Mouse (Mus musculus) kidney, embryonic 14.5 days (tissue): ENCODE data around the gene Car4. TPM values are rescaled to one million over a fixed set of nuclear protein-coding genes. Genes with fewer than 3 reads are reported as not detected.

Experiments
- ATAC-seq: fragments of 200-750 bp; cut with Nextera tagmentation; 2 replicates; pipeline ENCODE4 v1.8.0; 2017; ENCODE audit warnings: moderate number of reproducible peaks, mild to moderate bottlenecking, moderate TSS enrichment, moderate library complexity; ENCODE audit not compliant: low FRiP score, low TSS enrichment
- H3K27ac ChIP-seq: fragments of 300-500 bp; sonication (generic); 2 replicates; pipeline ENCODE4 v1.5.1; 2014; ENCODE audit warnings: low read depth, mild to moderate bottlenecking, low read length, moderate library complexity, mixed read lengths
- H3K27me3 ChIP-seq: fragments of 300-500 bp; sonication (generic); 2 replicates; pipeline ENCODE4 v1.6.1; 2014; ENCODE audit warnings: mild to moderate bottlenecking, low read length; ENCODE audit not compliant: control insufficient read depth, insufficient read depth
- H3K36me3 ChIP-seq: fragments of 300-500 bp; sonication (generic); 2 replicates; pipeline ENCODE4 v1.6.1; 2014; ENCODE audit warnings: low read length, mixed read lengths; ENCODE audit not compliant: control insufficient read depth, insufficient read depth
- H3K4me1 ChIP-seq: fragments of 300-500 bp; sonication (generic); 2 replicates; pipeline ENCODE4 v1.6.1; 2014; ENCODE audit warnings: low read length, mixed read lengths; ENCODE audit not compliant: control insufficient read depth, insufficient read depth
- H3K4me2 ChIP-seq: fragments of 300-500 bp; sonication (generic); replicated peaks from 2 replicates; pipeline ENCODE4 v1.6.1; 2014; ENCODE audit warnings: low read depth, mild to moderate bottlenecking, low read length
- H3K4me3 ChIP-seq: fragments of 300-500 bp; sonication (generic); 2 replicates; pipeline ENCODE4 v1.5.1; 2014; ENCODE audit warnings: mild to moderate bottlenecking, low read length
- H3K9ac ChIP-seq: fragments of 300-500 bp; sonication (generic); 2 replicates; pipeline ENCODE4 v1.6.1; 2014; ENCODE audit warnings: low read depth, mild to moderate bottlenecking, low read length, moderate library complexity
- H3K9me3 ChIP-seq: fragments of 300-500 bp; sonication (generic); 2 replicates; pipeline ENCODE4 v1.6.1; 2016; ENCODE audit warnings: low read length; ENCODE audit not compliant: control insufficient read depth
- WGBS: fragments of 180-500 bp; shearing (Covaris S2); extraction: QIAGEN DNeasy Blood & Tissue Kit; methylation state at CpG from one replicate; pipeline ENCODE4 v1.1.7; 2014; 5-methylcytosine and 5-hydroxymethylcytosine counted together
- polyA plus RNA-seq: library from polyadenylated mRNA; unstranded; fragments of >200 nt; fragmentation: Nextera tagmentation; extraction: Ambion mirVana; gene quantifications from 2 replicates; pipeline ENCODE4 v1.2.1, GENCODE M21; 2014

The Car4 gene
- 58.6 and 65.3 TPM in 2 replicates for polyA plus RNA-seq

- peaks cover 17% of the 10 kb centered on the region for H3K4me1 ChIP-seq
- H3K27me3 ChIP-seq, result peaks cover 16% of the 10 kb centered on the region; the same call in 1 of the 2 replicates
- peak within 1 kb of the TSS; percentile 36 for H3K4me3 ChIP-seq
- WGBS, result under 1% methylated on average over 46 of the region's 49 CpGs
- H3K9me3 ChIP-seq, result no peaks in the 10 kb centered on the region
- 0 out of 2 replicates have a peak, but pooled peaks have one; percentile 40 for ATAC-seq
- peak within 1 kb of the TSS; percentile 53 for H3K4me2 ChIP-seq
- H3K27ac ChIP-seq, result no peak within 1 kb of the TSS
- H3K36me3 ChIP-seq, result no peaks in the 10 kb centered on the region
- no peak within 1 kb of the TSS for H3K9ac ChIP-seq
Measured at GRCm38 (mm10) chr11:84957591-84958270, at the start of gene Car4. Gene Car4, plus strand, starts transcription at chr11:84957786.

- H3K4me3 ChIP-seq, result no peak overlapping the region
- no peaks in the 10 kb centered on the region for H3K9me3 ChIP-seq
- no peak overlapping the region for H3K9ac ChIP-seq
- ATAC-seq, result no peak
- H3K27ac ChIP-seq, result no peak overlapping the region
- no peak overlapping the region for H3K4me2 ChIP-seq
- no peaks in the 10 kb centered on the region for H3K27me3 ChIP-seq
- H3K36me3 ChIP-seq, result peaks cover 84% of the 10 kb centered on the region
- H3K4me1 ChIP-seq, result no peaks in the 10 kb centered on the region
- 93% methylated on average over 6 of the region's 6 CpGs for WGBS
Measured at GRCm38 (mm10) chr11:84908480-84908879, 49.1 kb upstream of the Car4 start.

- Histone ChIP-seq H3K9ac (no peak overlapping the region), H3K9me3 (no peaks in the 10 kb centered on the region), H3K4me3 (no peak overlapping the region), H3K4me2 (no peak overlapping the region), H3K27me3 (no peaks in the 10 kb centered on the region), H3K27ac (no peak overlapping the region), H3K36me3 (peaks cover 74% of the 10 kb centered on the region), H3K4me1 (no peaks in the 10 kb centered on the region)
- no peak for ATAC-seq
- WGBS, result 75% methylated on average over 4 of the region's 4 CpGs
Measured at GRCm38 (mm10) chr11:84910411-84910810, 47.2 kb upstream of the Car4 start.

GRCm38 (mm10) chr11:84914673-84915072 lies 42.9 kb upstream of the Car4 start:
- H3K4me3 ChIP-seq, result no peak overlapping the region
- no peaks in the 10 kb centered on the region for H3K9me3 ChIP-seq
- no peak overlapping the region for H3K4me2 ChIP-seq
- H3K27ac ChIP-seq, result no peak overlapping the region
- H3K4me1 ChIP-seq, result no peaks in the 10 kb centered on the region
- H3K27me3 ChIP-seq, result no peaks in the 10 kb centered on the region
- peaks cover 39% of the 10 kb centered on the region for H3K36me3 ChIP-seq
- no peak overlapping the region for H3K9ac ChIP-seq
- 92% methylated on average over 5 of the region's 5 CpGs for WGBS
- ATAC-seq, result no peak

GRCm38 (mm10) chr11:84916053-84916702 lies 41.4 kb upstream of the Car4 start, which contains the start of gene Znhit3:
Gene Znhit3, minus strand, starts transcription at chr11:84916366.
- no peaks in the 10 kb centered on the region for H3K27me3 ChIP-seq
- peak within 1 kb of the TSS; percentile 99 for H3K4me3 ChIP-seq
- H3K27ac ChIP-seq, result no peak within 1 kb of the TSS
- H3K4me1 ChIP-seq, result no peaks in the 10 kb centered on the region
- H3K9me3 ChIP-seq, result no peaks in the 10 kb centered on the region
- peak; percentile 87 for ATAC-seq
- peak within 1 kb of the TSS; percentile 65 for H3K4me2 ChIP-seq
- 4% methylated on average over 34 of the region's 34 CpGs for WGBS
- H3K36me3 ChIP-seq, result peaks cover 26% of the 10 kb centered on the region
- peak within 1 kb of the TSS; percentile 78 for H3K9ac ChIP-seq

- 59% methylated on average over 7 of the region's 7 CpGs for WGBS
- peak overlapping the region; percentile 99 for H3K4me3 ChIP-seq
- no peak overlapping the region for H3K27ac ChIP-seq
- H3K4me2 ChIP-seq, result peak overlapping the region; percentile 43
- peak overlapping the region; percentile 49; the same call in 1 of the 2 replicates for H3K9ac ChIP-seq
- ATAC-seq, result no peak
- no peaks in the 10 kb centered on the region for H3K27me3 ChIP-seq
- H3K36me3 ChIP-seq, result peaks cover 20% of the 10 kb centered on the region
- H3K4me1 ChIP-seq, result no peaks in the 10 kb centered on the region
- H3K9me3 ChIP-seq, result no peaks in the 10 kb centered on the region
Measured at GRCm38 (mm10) chr11:84916703-84917300, 40.8 kb upstream of the Car4 start.

GRCm38 (mm10) chr11:84918425-84918824 lies 39.2 kb upstream of the Car4 start:
- WGBS, result 7% methylated on average over 16 of the region's 16 CpGs
- H3K9ac ChIP-seq, result no peak overlapping the region
- peak overlapping the region; percentile 21 for H3K4me2 ChIP-seq
- no peak; the same call in 1 of the 2 replicates for ATAC-seq
- no peaks in the 10 kb centered on the region for H3K4me1 ChIP-seq
- H3K36me3 ChIP-seq, result peaks cover 6% of the 10 kb centered on the region
- no peak overlapping the region for H3K4me3 ChIP-seq
- H3K27me3 ChIP-seq, result no peaks in the 10 kb centered on the region
- H3K9me3 ChIP-seq, result no peaks in the 10 kb centered on the region
- no peak overlapping the region for H3K27ac ChIP-seq

- H3K27me3 ChIP-seq, result no peaks in the 10 kb centered on the region
- H3K9ac ChIP-seq, result no peak overlapping the region
- no peaks in the 10 kb centered on the region; the same call in 1 of the 2 replicates for H3K36me3 ChIP-seq
- no peak overlapping the region for H3K27ac ChIP-seq
- WGBS, result 35% methylated on average over 3 of the region's 3 CpGs
- no peaks in the 10 kb centered on the region for H3K9me3 ChIP-seq
- ATAC-seq, result no peak
- no peak overlapping the region for H3K4me2 ChIP-seq
- H3K4me3 ChIP-seq, result no peak overlapping the region
- no peaks in the 10 kb centered on the region for H3K4me1 ChIP-seq
Measured at GRCm38 (mm10) chr11:84919276-84919675, 38.3 kb upstream of the Car4 start.

- H3K9me3 ChIP-seq, result no peaks in the 10 kb centered on the region
- WGBS, result 70% methylated on average over 7 of the region's 7 CpGs
- no peaks in the 10 kb centered on the region for H3K36me3 ChIP-seq
- H3K27me3 ChIP-seq, result no peaks in the 10 kb centered on the region
- no peaks in the 10 kb centered on the region for H3K4me1 ChIP-seq
- H3K4me3 ChIP-seq, result no peak overlapping the region
- no peak overlapping the region for H3K27ac ChIP-seq
- 0 out of 2 replicates have a peak overlapping the region, but pooled peaks have one; percentile 7 for H3K9ac ChIP-seq
- no peak overlapping the region for H3K4me2 ChIP-seq
- no peak for ATAC-seq
Measured at GRCm38 (mm10) chr11:84919951-84920350, 37.6 kb upstream of the Car4 start.
